Mouse (Mus musculus) skeletal muscle tissue, postnatal 0 days (tissue): ENCODE measurements around the gene Eid2b. TPM values are rescaled to one million over a fixed set of nuclear protein-coding genes. Genes with fewer than 3 reads are reported as not detected.

Source experiments
- polyA plus RNA-seq: library from polyadenylated mRNA; unstranded; fragments of >200 nt; fragmentation: Nextera tagmentation; extraction: Ambion mirVana; gene quantifications from 2 replicates; pipeline ENCODE4 v1.2.1, GENCODE M21; 2015

The Eid2b gene
- polyA plus RNA-seq = 9.4 and 10.3 TPM in 2 replicates

GRCm38 (mm10) chr7:28277615-28278278, at the start of gene Eid2b:
Gene Eid2b, plus strand, starts transcription at chr7:28277739.

GRCm38 (mm10) chr7:28267129-28268041, 10.2 kb upstream of the Eid2b start, which contains the start of gene Eid2:
Gene Eid2, plus strand, starts transcription at chr7:28267881.

GRCm38 (mm10) chr7:28290638-28291590, 13.4 kb downstream of the Eid2b start, which contains the start of gene Selenov:
Gene Selenov, minus strand, starts transcription at chr7:28291186.

GRCm38 (mm10) chr7:28301616-28302433, 24.3 kb downstream of the Eid2b start, which contains the start of gene Dll3:
Gene Dll3, minus strand, starts transcription at chr7:28302238.

GRCm38 (mm10) chr7:28311926-28312543, 34.5 kb downstream of the Eid2b start, which contains the start of gene Timm50:
Gene Timm50, minus strand, starts transcription at chr7:28312072.

Other genes with a start within 250 kb of the Eid2b start
- gene Psmc4, start 227.6 kb upstream of the Eid2b start, polyA plus RNA-seq = 179 and 196 TPM in 2 replicates
- not detected in 2 replicates for gene Fcgbp, start 206.5 kb upstream of the Eid2b start, polyA plus RNA-seq
- not detected in 2 replicates for gene 9530053A07Rik, start 148.3 kb upstream of the Eid2b start, polyA plus RNA-seq
- gene Fbl, start 108.0 kb upstream of the Eid2b start, polyA plus RNA-seq = 38.9 and 55.1 TPM in 2 replicates
- gene Dyrk1b, start 98.3 kb upstream of the Eid2b start, polyA plus RNA-seq = 49.8 and 62.1 TPM in 2 replicates
- 7.0 and 7.9 TPM in 2 replicates for gene Eid2, start 9.9 kb upstream of the Eid2b start, polyA plus RNA-seq
- gene Selenov, start 13.4 kb downstream of the Eid2b start, polyA plus RNA-seq = 0.16 TPM in 1 of 2 replicates, not detected in the other
- gene Dll3, start 24.5 kb downstream of the Eid2b start, polyA plus RNA-seq = not detected in 2 replicates
- gene Timm50, start 34.3 kb downstream of the Eid2b start, polyA plus RNA-seq = 71.8 and 92.4 TPM in 2 replicates
- gene Supt5, start 61.0 kb downstream of the Eid2b start, polyA plus RNA-seq = 44.9 and 47.5 TPM in 2 replicates
- 568 and 593 TPM in 2 replicates for gene Rps16, start 72.9 kb downstream of the Eid2b start, polyA plus RNA-seq
- 18.0 and 18.7 TPM in 2 replicates for gene Plekhg2, start 94.9 kb downstream of the Eid2b start, polyA plus RNA-seq
- 9.9 and 12.2 TPM in 2 replicates for gene Zfp36, start 102.5 kb downstream of the Eid2b start, polyA plus RNA-seq
- gene Med29, start 115.0 kb downstream of the Eid2b start, polyA plus RNA-seq = 39.1 and 40.9 TPM in 2 replicates
- gene Paf1, start 115.2 kb downstream of the Eid2b start, polyA plus RNA-seq = 49.3 TPM in 2 replicates
- gene Gmfg, start 159.7 kb downstream of the Eid2b start, polyA plus RNA-seq = 21.4 and 29.1 TPM in 2 replicates
- 0.38 and 0.43 TPM in 2 replicates for gene Lrfn1, start 174.2 kb downstream of the Eid2b start, polyA plus RNA-seq
- gene Ifnl2, start 232.7 kb downstream of the Eid2b start, polyA plus RNA-seq = not detected in 2 replicates
- not detected in 2 replicates for gene Ifnl3, start 245.1 kb downstream of the Eid2b start, polyA plus RNA-seq